Mouse (Mus musculus): Measurements from ENCODE around the gene Sema5b. TPM values are rescaled to one million over a fixed set of nuclear protein-coding genes. Genes with fewer than 3 reads are reported as not detected.

Sema5b gene
- 5.0 and 5.8 TPM in 2 replicates for polyA plus RNA-seq (2015; fragmentation: Nextera tagmentation; extraction: Ambion mirVana)

DNA sequence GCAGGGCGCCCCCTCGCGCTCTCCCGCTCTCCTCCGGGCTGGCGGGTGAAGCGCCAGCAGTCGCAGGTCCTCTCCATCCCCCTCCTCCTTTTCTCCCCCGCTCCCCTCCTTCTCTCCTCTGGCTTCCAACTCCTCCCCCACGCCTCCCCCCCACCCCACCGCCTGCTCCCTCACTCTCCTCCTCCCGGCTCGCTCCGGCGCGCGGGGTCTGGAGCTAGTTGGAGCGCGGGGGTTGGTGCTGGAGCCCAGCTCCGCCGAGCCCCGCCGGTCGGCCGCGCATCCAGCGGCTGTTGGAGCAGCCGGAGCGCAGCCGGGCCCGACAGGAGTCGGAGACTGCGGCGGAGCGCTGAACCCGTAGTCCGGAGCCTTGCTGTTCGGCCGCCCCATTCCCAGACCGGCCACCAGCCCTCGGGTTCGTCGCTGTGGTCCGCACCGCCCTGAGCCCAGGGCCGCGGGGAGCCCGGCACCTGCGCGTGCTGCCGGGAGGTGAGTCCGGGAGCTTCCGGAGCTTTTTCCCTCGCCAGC lies at the start of gene Sema5b:
TSS of gene Sema5b (plus strand) at position 29 of the 525 bp plus-strand sequence.
- Histone ChIP-seq H3K9ac (peak within 1 kb of the TSS; percentile 75), H3K27me3 (peaks cover 78% of the 10 kb centered on the region), H3K27ac (peak within 1 kb of the TSS; percentile 48; the same call in 1 of the 2 replicates), H3K4me1 (peaks cover 21% of the 10 kb centered on the region), H3K36me3 (no peaks in the 10 kb centered on the region), H3K4me3 (peak within 1 kb of the TSS; percentile 59), H3K4me2 (peak within 1 kb of the TSS; percentile 99), H3K9me3 (no peaks in the 10 kb centered on the region)
- peak; percentile 48 for ATAC-seq (ENCODE audit: insufficient number of reproducible peaks, insufficient read depth, low FRiP score, low TSS enrichment, low read depth)
- under 1% methylated on average over 53 of the region's 54 CpGs for WGBS

GRCm38 (mm10) chr16:35500342-35500741 lies 40.6 kb upstream of the Sema5b start:
- Histone ChIP-seq H3K36me3 (no peaks in the 10 kb centered on the region), H3K9me3 (no peaks in the 10 kb centered on the region), H3K4me2 (no peak overlapping the region), H3K4me3 (no peak overlapping the region), H3K27ac (no peak overlapping the region), H3K27me3 (no peaks in the 10 kb centered on the region), H3K4me1 (no peaks in the 10 kb centered on the region), H3K9ac (no peak overlapping the region)
- no peak for ATAC-seq (ENCODE audit: insufficient number of reproducible peaks, insufficient read depth, low FRiP score, low TSS enrichment, low read depth)
- 93% methylated on average over 3 of the region's 3 CpGs for WGBS

- Histone ChIP-seq H3K9ac (no peak overlapping the region), H3K27me3 (no peaks in the 10 kb centered on the region), H3K9me3 (no peaks in the 10 kb centered on the region), H3K27ac (no peak overlapping the region), H3K4me2 (no peak overlapping the region), H3K4me3 (no peak overlapping the region), H3K4me1 (no peaks in the 10 kb centered on the region), H3K36me3 (no peaks in the 10 kb centered on the region)
- 83% methylated on average over 4 of the region's 4 CpGs for WGBS
- ATAC-seq (ENCODE audit: insufficient number of reproducible peaks, insufficient read depth, low FRiP score, low TSS enrichment, low read depth): no peak
Observed at GRCm38 (mm10) chr16:35501106-35501760, 39.7 kb upstream of the Sema5b start.

DNA sequence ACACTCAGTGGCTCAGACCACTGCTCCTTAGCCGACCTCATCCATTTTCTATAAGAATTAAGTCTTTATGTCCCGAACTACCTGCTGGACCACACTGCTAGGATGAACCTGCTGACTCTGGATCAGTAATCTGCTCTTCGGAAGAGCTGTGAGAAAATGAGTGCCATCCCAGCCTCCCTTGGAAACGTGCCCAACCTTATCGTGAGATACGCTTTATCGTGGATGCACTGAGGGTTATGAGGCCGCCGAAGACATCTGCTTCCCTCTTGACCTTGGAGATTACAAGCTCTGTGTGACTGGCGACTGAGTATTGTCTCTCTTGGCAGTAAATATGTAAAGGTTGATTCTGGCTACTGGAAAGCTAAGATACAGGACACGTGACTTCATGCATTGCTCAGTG lies 38.5 kb upstream of the Sema5b start:
- H3K27ac ChIP-seq: no peak overlapping the region
- no peaks in the 10 kb centered on the region for H3K27me3 ChIP-seq
- H3K9me3 ChIP-seq: no peaks in the 10 kb centered on the region
- no peaks in the 10 kb centered on the region for H3K4me1 ChIP-seq
- no peak for ATAC-seq (ENCODE audit: insufficient number of reproducible peaks, insufficient read depth, low FRiP score, low TSS enrichment, low read depth)
- H3K4me3 ChIP-seq: no peak overlapping the region
- no peaks in the 10 kb centered on the region for H3K36me3 ChIP-seq
- WGBS: 87% methylated on average over 11 of the region's 11 CpGs
- no peak overlapping the region for H3K9ac ChIP-seq
- H3K4me2 ChIP-seq: no peak overlapping the region

GRCm38 (mm10) chr16:35504266-35504665 lies 36.7 kb upstream of the Sema5b start:
- ATAC-seq (ENCODE audit: insufficient number of reproducible peaks, insufficient read depth, low FRiP score, low TSS enrichment, low read depth): no peak
- no peak overlapping the region for H3K9ac ChIP-seq
- WGBS: 82% methylated on average over 8 of the region's 8 CpGs

DNA sequence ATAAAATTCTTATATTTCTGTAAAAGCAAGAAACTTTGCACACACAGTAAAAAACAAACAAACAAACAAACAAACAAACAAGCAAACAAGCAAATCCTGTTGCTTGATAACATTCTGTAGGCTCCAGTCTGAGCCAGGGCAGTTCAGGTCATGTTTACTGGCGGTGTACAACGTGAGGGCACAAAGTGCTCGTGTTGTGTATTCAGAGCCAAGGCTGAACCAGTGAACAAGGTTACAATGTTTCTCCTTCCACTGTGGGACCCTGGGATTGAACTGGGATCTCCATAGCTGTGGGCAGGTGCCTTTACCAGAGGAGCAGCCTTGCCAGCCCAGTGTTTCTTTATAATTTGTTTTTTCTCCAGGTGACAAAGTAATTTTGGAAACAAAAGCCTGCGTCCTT lies 35.2 kb upstream of the Sema5b start:
- Histone ChIP-seq H3K27me3 (no peaks in the 10 kb centered on the region), H3K9ac (no peak overlapping the region), H3K9me3 (no peaks in the 10 kb centered on the region), H3K27ac (no peak overlapping the region), H3K4me2 (no peak overlapping the region), H3K4me3 (no peak overlapping the region), H3K36me3 (no peaks in the 10 kb centered on the region), H3K4me1 (peaks cover 5% of the 10 kb centered on the region; the same call in 1 of the 2 replicates)
- WGBS: 89% methylated on average over 4 of the region's 4 CpGs
- ATAC-seq (ENCODE audit: insufficient number of reproducible peaks, insufficient read depth, low FRiP score, low TSS enrichment, low read depth): no peak

More at GRCm38 (mm10) chr16:35504266-35504665, 36.7 kb upstream of the Sema5b start:
- Histone ChIP-seq H3K36me3 (no peaks in the 10 kb centered on the region), H3K27me3 (no peaks in the 10 kb centered on the region), H3K4me2 (no peak overlapping the region), H3K4me1 (peaks cover 1% of the 10 kb centered on the region; the same call in 1 of the 2 replicates), H3K27ac (no peak overlapping the region), H3K9me3 (no peaks in the 10 kb centered on the region), H3K4me3 (no peak overlapping the region)

DNA sequence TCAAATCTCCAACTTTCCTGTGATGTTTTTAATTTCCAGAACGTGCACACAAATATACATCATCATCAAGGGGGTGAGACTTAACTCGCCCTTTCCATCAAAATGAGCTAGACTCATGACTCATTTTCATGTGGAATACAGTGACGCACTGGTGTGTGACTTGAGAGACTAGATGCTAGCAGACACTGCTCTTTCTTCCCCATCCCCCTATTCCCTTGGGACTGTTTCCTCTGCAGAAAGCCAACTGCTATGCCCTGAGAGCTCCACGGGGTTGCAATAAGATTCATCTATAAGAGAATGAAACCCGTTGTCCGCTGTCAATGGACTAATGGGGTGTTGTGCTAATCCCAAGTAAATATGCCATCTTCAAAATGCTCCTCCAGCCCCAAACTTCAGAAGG lies 32.4 kb upstream of the Sema5b start:
- Histone ChIP-seq H3K27ac (no peak overlapping the region), H3K9me3 (no peaks in the 10 kb centered on the region), H3K9ac (no peak overlapping the region), H3K36me3 (no peaks in the 10 kb centered on the region), H3K4me1 (peaks cover 5% of the 10 kb centered on the region; the same call in 1 of the 2 replicates), H3K27me3 (no peaks in the 10 kb centered on the region), H3K4me3 (no peak overlapping the region), H3K4me2 (no peak overlapping the region)
- no peak for ATAC-seq (ENCODE audit: insufficient number of reproducible peaks, insufficient read depth, low FRiP score, low TSS enrichment, low read depth)
- 85% methylated on average over 6 of the region's 6 CpGs for WGBS

DNA sequence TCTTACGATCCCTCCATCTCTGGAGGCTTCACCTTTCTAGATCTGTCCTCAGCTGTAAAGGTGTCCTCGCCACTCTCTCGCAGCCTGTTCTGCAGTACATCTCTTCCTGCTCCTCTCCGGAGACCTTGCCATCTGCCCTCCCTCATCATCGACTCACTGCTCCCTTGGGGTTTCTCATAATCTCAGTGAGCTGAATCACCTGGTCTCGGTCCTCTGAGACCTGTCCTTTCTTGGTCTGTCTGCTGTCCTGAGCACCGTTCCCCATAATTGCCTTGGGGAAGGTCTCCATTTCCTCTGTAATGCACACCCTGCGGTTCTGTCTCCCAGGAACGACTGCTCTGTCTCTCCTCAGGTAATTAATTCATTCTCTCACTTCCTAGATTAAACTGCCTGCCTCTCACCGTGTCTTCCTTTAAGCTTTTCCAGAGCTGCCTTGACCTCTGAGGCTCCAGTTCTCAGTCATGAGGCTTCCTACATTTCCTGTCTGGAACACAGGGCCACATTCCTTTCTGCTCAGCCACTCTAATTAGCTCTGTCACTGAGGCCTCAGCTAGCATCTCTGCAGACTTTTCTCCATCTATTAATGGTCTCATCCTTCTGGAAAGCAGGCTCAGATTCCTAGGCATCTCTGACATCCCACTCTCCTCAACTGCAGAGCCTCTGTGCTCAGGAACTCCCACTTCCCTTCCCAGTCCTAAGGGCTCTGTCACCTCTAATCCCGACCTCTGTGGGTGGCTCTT lies 31.4 kb upstream of the Sema5b start:
- no peaks in the 10 kb centered on the region for H3K9me3 ChIP-seq
- no peaks in the 10 kb centered on the region for H3K36me3 ChIP-seq
- no peak overlapping the region for H3K27ac ChIP-seq
- no peak overlapping the region for H3K4me2 ChIP-seq
- 41% methylated on average over 11 of the region's 11 CpGs for WGBS
- H3K9ac ChIP-seq: no peak overlapping the region
- peaks cover 5% of the 10 kb centered on the region; the same call in 1 of the 2 replicates for H3K4me1 ChIP-seq
- no peak overlapping the region for H3K4me3 ChIP-seq
- ATAC-seq (ENCODE audit: insufficient number of reproducible peaks, insufficient read depth, low FRiP score, low TSS enrichment, low read depth): no peak
- no peaks in the 10 kb centered on the region for H3K27me3 ChIP-seq

GRCm38 (mm10) chr16:35515977-35516612 lies 24.9 kb upstream of the Sema5b start:
- Histone ChIP-seq H3K9ac (no peak overlapping the region), H3K9me3 (no peaks in the 10 kb centered on the region), H3K27me3 (peaks cover 14% of the 10 kb centered on the region; the same call in 1 of the 2 replicates), H3K4me3 (no peak overlapping the region), H3K4me2 (no peak overlapping the region), H3K36me3 (no peaks in the 10 kb centered on the region), H3K27ac (no peak overlapping the region), H3K4me1 (peaks cover 16% of the 10 kb centered on the region)
- WGBS: 66% methylated on average over 21 of the region's 21 CpGs
- ATAC-seq (ENCODE audit: insufficient number of reproducible peaks, insufficient read depth, low FRiP score, low TSS enrichment, low read depth): no peak

DNA sequence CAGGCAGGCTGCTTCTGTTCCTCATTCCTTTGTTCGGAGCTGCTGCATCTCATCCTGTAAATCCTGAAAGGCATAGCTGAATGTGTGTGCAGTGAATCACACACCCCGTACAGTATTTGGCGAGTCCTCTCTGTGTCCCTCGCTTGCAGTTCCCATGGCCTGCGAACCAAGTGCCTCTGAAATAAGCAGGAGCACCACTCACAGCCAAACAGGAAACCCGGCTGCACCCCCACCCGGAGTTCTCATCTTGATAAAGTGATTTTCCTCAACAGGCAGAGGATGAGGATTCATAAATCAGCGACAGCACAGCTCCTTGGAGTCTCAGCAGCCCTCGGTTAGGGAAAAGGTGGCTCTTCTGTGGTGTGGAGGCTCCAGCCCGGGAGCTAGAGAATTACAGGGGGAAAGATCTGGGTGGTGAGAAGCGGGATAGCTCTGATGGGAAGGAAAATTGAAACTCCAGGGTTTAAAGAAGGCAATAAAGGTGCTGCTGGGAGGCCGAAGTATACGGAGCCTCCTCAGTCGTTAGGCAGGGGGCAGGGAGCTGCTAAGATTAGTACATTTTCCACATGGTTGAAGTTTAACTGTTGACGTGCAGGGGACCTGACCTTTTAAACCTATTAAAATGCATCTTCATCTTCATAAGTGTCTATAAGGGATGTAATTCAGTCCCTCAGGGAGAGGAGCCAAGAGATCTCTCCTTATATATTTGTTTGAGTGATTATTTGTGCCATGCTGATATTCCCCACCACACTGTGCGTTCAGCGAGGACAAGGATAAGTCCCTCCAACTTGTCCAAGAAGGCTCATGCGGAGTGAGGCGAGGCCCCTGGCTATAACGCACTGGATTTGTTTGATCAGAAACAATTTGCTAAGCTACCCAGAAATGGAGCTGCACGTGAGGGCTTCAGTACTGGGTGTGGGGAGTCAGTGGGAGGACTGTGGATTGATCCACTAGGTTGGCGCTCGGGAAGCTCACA lies 22.7 kb upstream of the Sema5b start:
- Histone ChIP-seq H3K4me1 (peaks cover 16% of the 10 kb centered on the region), H3K4me3 (no peak overlapping the region), H3K27ac (no peak overlapping the region), H3K4me2 (no peak overlapping the region), H3K36me3 (no peaks in the 10 kb centered on the region), H3K9me3 (no peaks in the 10 kb centered on the region), H3K27me3 (peaks cover 14% of the 10 kb centered on the region; the same call in 1 of the 2 replicates), H3K9ac (no peak overlapping the region)
- ATAC-seq (ENCODE audit: insufficient number of reproducible peaks, insufficient read depth, low FRiP score, low TSS enrichment, low read depth): no peak
- WGBS: 59% methylated on average over 23 of the region's 23 CpGs
